Mouse (Mus musculus): ENCODE data around the gene Etv6. TPM values are rescaled to one million over a fixed set of nuclear protein-coding genes. Genes with fewer than 3 reads are reported as not detected.

The Etv6 gene
- polyA plus RNA-seq, 1 experiment from 2014 or later = 24.8 TPM

DNA sequence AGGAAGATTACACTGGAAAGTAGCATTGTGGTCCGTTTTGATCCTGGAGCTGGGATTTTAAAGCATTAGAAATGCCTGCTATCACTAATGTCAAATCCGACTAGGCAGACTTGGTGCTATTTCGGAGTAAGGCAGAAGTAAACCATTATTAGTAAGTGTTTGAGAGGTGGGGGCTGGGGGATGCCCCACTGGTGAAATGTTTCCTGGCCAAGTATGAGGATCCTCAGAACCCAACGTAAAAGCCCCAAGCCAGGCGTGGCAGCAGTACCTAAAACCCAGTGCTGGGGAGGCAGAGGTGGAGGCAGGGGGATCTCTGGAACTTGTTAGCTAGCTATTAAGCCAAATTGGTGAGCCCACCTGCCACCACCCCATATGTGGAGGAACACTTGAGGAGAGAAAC lies 83.0 kb downstream of the Etv6 start:
- no peak overlapping the region for H3K4me3 ChIP-seq (ENCODE audit: inconsistent target)
- no peak overlapping the region for H3K27ac ChIP-seq
- no peaks in the 10 kb centered on the region for H3K36me3 ChIP-seq (ENCODE audit: inconsistent target)
- peaks cover 81% of the 10 kb centered on the region for H3K79me2 ChIP-seq (ENCODE audit: inconsistent target)
- 73% methylated on average over 5 of the region's 5 CpGs for WGBS (ENCODE audit: missing documents)

DNA sequence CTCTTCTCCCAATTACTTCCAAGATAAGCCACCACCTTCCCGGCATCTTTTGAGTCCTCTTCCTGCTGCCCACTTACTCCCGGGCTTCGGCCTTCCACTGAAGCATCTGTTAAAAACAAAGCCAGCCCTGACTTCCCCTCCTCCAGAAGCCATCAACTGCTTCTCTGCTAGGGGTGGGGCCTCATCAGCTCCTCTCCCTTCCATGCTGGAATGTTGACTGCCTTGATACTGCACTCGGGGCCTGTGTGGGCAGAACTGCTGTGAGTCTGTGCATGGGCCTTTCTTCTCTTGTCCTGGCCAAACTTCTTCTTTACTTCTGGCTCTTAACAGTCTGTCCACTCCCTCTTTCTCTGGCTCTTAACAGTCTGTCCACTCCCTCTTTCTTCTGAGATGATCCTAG lies 83.6 kb downstream of the Etv6 start:
- WGBS (ENCODE audit: missing documents) = 77% methylated on average over 4 of the region's 4 CpGs
- Histone ChIP-seq H3K4me3 (ENCODE audit: inconsistent target) (no peak overlapping the region), H3K27ac (0 out of 2 replicates have a peak overlapping the region, but pooled peaks have one; percentile 0), H3K79me2 (ENCODE audit: inconsistent target) (peaks cover 81% of the 10 kb centered on the region), H3K36me3 (ENCODE audit: inconsistent target) (no peaks in the 10 kb centered on the region)

DNA sequence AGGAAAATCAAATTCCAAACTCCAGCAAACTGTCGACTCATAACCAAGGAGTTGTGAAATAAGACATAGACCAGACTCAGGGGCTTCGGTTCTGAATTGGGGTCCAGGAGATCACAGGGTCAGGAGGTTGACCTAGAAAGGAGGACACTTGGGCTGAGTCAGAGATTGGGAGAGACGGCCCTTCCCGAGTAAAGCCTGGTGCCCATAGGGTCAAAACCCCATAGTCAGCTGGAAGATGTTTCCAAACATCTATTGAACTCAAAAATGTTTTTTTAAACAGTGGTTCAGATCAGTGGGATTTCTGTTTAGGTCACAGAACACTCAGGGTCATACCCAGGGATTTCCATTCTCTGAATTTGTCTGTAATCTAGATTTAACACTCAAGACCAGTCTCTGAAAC lies 84.7 kb downstream of the Etv6 start:
- H3K27ac ChIP-seq = peak overlapping the region; percentile 59
- 24% methylated on average over 4 of the region's 4 CpGs for WGBS (ENCODE audit: missing documents)
- H3K36me3 ChIP-seq (ENCODE audit: inconsistent target) = no peaks in the 10 kb centered on the region
- H3K79me2 ChIP-seq (ENCODE audit: inconsistent target) = peaks cover 85% of the 10 kb centered on the region
- H3K4me3 ChIP-seq (ENCODE audit: inconsistent target) = no peak overlapping the region

DNA sequence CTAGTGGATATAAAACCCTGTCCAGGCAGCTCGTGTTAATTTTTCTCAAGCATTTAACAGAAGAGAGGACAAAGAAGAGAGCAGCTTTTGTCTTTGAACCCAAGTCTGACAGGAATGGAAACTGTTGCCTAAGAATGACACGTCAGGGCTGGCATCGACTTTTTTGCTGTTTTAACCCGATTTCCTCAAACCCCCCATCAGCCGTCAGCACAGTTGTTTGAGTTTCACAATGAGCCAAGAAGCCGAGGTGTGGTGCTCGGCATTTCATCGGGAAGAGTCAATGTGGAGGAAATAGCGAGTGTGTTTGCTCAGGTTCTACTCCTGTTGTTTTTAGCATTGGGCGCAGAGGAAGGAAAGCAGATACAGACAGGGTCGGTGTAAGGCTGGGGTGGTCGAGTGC lies 85.2 kb downstream of the Etv6 start:
- 12% methylated on average over 12 of the region's 12 CpGs for WGBS (ENCODE audit: missing documents)
- peak overlapping the region; percentile 59 for H3K27ac ChIP-seq
- peaks cover 90% of the 10 kb centered on the region for H3K79me2 ChIP-seq (ENCODE audit: inconsistent target)
- H3K4me3 ChIP-seq (ENCODE audit: inconsistent target) = no peak overlapping the region
- H3K36me3 ChIP-seq (ENCODE audit: inconsistent target) = no peaks in the 10 kb centered on the region

DNA sequence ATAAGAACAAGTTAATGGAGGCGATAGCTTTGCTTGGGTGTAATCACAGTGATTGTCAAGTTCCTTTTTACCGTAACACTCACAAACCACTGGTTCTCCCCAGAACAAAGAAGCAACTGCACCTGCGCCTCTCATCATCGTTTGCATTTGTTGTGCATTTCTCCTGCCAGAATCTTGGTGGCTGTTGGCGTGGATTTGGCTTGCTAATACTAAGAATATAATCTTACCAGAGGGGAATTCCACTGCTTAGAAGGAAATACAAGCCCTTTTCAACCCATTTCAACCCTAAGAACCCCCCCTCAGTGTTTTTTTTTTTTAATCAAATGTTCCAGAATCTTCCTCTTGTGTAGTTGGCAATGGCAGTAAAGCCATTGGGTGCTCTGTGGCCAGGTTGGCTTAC lies 87.4 kb downstream of the Etv6 start:
- no peaks in the 10 kb centered on the region for H3K36me3 ChIP-seq (ENCODE audit: inconsistent target)
- H3K27ac ChIP-seq = no peak overlapping the region
- 64% methylated on average over 4 of the region's 5 CpGs for WGBS (ENCODE audit: missing documents)
- peaks cover 94% of the 10 kb centered on the region for H3K79me2 ChIP-seq (ENCODE audit: inconsistent target)
- no peak overlapping the region for H3K4me3 ChIP-seq (ENCODE audit: inconsistent target)

DNA sequence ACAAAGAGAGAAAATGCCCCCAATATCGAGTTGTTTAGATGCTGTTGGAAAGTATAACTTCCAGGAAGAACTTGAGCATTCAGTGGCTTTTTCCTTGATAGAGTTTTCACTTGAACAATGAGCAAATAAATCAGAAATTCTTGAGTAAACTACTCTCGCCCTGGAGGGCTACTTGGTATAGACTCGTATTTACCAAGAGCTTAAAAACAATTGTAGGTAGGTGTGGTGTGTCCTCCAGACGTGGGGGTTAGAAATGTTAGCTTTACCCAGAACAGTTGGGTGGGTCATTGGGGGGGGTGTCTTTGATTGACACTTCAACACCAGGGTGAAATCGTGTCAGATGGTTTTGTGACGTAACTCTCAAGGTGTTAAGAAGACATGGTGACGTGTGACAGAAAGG lies 88.0 kb downstream of the Etv6 start:
- WGBS (ENCODE audit: missing documents) = 91% methylated on average over 7 of the region's 7 CpGs
- H3K27ac ChIP-seq = no peak overlapping the region
- H3K4me3 ChIP-seq (ENCODE audit: inconsistent target) = no peak overlapping the region
- H3K79me2 ChIP-seq (ENCODE audit: inconsistent target) = peaks cover 94% of the 10 kb centered on the region
- 0 out of 2 replicates have a peak, but pooled peaks cover 3% of the 10 kb centered on the region for H3K36me3 ChIP-seq (ENCODE audit: inconsistent target)

DNA sequence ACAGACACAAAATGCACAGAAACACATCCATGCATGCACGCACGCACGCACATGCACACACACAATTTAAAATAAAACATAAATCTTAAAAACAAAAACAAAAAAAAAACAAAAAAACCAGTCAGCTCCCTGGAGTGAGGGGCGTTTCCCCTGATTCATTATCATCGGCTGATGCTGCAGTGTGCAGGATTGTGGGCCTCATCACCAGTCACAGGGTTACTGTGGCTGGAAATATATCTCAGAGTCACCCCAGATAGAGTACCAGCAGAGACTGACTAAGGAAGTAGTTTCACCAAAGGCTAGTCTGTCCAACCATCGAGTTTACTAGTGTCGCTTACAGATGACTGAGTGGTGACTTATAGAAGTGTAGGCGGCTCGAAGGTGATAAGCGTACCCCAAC lies 88.8 kb downstream of the Etv6 start:
- Histone ChIP-seq H3K27ac (no peak overlapping the region), H3K79me2 (ENCODE audit: inconsistent target) (peaks cover 94% of the 10 kb centered on the region), H3K4me3 (ENCODE audit: inconsistent target) (no peak overlapping the region), H3K36me3 (ENCODE audit: inconsistent target) (0 out of 2 replicates have a peak, but pooled peaks cover 7% of the 10 kb centered on the region)
- WGBS (ENCODE audit: missing documents) = 93% methylated on average over 10 of the region's 10 CpGs

DNA sequence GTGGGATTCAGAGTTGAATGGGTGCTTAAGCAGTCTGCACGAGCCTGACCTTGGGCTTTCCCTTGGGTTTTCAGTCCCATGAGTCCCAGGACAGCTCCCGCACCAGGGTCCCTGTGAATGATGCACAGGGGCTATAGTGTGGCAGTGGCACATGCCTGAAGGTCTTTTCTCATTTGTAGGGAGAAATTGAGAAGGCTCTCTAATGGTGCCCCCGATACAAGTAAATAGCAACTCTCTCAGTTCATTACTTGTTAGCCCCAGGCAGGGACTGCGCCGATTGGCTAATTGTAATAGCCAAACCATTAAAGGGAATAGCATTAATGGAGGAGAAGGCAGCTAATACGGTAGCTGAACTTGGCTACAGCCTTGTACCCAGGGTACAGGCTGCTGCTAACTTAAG lies 92.5 kb downstream of the Etv6 start:
- 92% methylated on average over 6 of the region's 6 CpGs for WGBS (ENCODE audit: missing documents)
- Histone ChIP-seq H3K79me2 (ENCODE audit: inconsistent target) (peaks cover 100% of the 10 kb centered on the region), H3K36me3 (ENCODE audit: inconsistent target) (0 out of 2 replicates have a peak, but pooled peaks cover 7% of the 10 kb centered on the region), H3K27ac (no peak overlapping the region), H3K4me3 (ENCODE audit: inconsistent target) (no peak overlapping the region)

DNA sequence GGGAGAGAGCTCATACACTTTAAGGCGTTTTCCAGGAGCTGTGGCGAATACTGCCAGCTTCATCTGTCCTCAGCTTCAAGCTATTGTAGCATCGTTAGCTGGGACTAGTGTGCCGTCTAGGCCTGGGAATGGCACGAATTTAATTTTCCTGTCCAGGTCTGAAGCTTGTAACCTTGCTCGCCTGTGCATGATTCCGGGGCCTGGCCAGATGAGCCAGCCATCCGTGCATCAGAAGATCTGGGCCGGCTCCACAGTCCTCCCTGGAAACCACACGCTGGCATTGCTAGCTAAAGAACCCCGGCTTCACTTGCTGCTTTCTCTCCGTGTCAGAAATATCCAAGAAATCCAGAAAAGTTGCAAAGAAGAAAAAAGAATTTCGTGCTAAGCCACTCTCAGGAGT lies 93.1 kb downstream of the Etv6 start:
- WGBS (ENCODE audit: missing documents) = 95% methylated on average over 13 of the region's 13 CpGs
- H3K79me2 ChIP-seq (ENCODE audit: inconsistent target) = peaks cover 99% of the 10 kb centered on the region
- 0 out of 2 replicates have a peak, but pooled peaks cover 7% of the 10 kb centered on the region for H3K36me3 ChIP-seq (ENCODE audit: inconsistent target)

DNA sequence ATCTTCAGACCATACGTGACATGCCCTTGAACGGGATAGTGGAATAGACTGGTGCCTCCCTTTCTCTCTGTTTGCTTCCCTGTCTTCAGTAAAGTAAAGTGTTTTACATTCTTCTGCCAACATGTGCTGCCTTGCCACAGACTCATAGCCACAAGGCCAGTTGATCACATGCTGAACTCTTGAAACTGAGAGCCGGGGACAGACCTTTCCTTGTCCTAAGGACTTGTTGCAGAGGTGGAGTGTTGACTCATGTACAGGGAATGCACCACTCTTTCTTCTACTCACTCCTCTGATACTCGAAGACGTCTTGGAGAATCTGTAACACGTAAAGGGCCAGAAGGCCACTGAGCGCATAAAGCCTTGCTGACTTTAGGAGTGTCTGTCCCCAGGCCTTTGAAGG lies 94.3 kb downstream of the Etv6 start:
- no peak overlapping the region for H3K4me3 ChIP-seq (ENCODE audit: inconsistent target)
- 85% methylated on average over 7 of the region's 7 CpGs for WGBS (ENCODE audit: missing documents)
- H3K36me3 ChIP-seq (ENCODE audit: inconsistent target) = 0 out of 2 replicates have a peak, but pooled peaks cover 7% of the 10 kb centered on the region

More for the DNA sequence above, 93.1 kb downstream of the Etv6 start:
- H3K4me3 ChIP-seq (ENCODE audit: inconsistent target) = no peak overlapping the region
- H3K27ac ChIP-seq = no peak overlapping the region

DNA sequence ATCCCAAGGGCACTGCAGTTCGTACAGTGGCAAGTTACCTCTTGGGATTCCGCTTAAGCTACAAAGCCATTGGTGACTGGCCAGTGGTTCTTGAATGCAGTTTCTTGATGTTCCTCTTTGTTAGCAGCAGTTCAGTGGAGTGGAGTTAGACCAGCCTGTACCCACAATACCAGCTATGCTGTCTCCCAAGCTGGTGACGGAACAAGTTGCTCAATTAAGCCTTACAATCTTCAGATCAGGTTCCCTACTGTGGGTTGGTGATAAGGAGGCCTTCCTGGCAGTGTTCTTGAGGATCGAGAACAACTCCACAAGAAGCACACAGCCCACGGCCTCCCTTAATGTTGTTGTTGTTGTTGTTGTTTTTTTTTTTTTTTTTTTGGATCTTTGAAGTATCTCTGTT lies 95.3 kb downstream of the Etv6 start:
- no peak overlapping the region for H3K4me3 ChIP-seq (ENCODE audit: inconsistent target)
- 25% methylated on average over 4 of the region's 5 CpGs for WGBS (ENCODE audit: missing documents)
- H3K36me3 ChIP-seq (ENCODE audit: inconsistent target) = 0 out of 2 replicates have a peak, but pooled peaks cover 7% of the 10 kb centered on the region
- peak overlapping the region; percentile 24; the same call in 1 of the 2 replicates for H3K27ac ChIP-seq
- peaks cover 96% of the 10 kb centered on the region for H3K79me2 ChIP-seq (ENCODE audit: inconsistent target)

More for the DNA sequence above, 94.3 kb downstream of the Etv6 start:
- H3K27ac ChIP-seq = no peak overlapping the region
- peaks cover 96% of the 10 kb centered on the region for H3K79me2 ChIP-seq (ENCODE audit: inconsistent target)

DNA sequence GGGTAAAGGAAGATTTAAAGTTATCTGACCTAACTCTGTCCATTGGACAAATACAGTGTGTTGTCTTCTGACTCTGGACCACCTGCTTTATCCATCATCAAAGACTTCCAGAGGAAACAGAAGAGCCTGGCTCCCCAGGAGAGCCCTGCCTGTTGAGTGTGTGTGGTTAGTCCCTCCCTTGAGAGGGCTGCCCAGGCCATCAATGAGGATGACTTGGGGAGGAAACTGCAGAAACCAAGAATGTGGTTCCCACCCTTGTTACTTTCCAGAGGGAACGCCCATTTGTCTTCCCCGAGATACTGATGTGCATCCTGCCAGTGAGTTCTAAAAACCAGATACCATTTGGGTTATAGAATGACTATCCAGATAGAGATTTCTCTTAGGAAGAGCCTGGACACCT lies 96.1 kb downstream of the Etv6 start:
- WGBS (ENCODE audit: missing documents) = 87% methylated on average over 2 of the region's 2 CpGs
- Histone ChIP-seq H3K36me3 (ENCODE audit: inconsistent target) (0 out of 2 replicates have a peak, but pooled peaks cover 7% of the 10 kb centered on the region), H3K27ac (no peak overlapping the region), H3K79me2 (ENCODE audit: inconsistent target) (peaks cover 96% of the 10 kb centered on the region), H3K4me3 (ENCODE audit: inconsistent target) (no peak overlapping the region)

DNA sequence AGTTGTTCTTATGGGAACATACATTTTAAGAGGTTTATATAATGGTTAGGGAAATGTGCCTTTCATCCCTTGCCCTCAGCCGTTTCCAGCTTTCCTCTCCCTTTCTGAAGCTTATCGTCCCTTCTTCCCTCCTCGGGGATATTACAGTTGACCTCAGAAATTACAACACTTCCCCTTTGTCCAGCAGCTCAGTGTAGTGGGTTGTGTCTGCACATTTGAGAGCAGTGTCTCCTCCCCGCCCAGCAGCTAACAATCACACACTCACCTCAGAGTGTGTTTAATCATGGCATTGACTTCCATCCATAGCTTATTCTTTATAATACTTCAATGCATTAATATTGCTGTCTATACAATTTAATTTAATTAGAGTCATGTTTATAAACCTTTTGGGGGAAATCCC lies 98.3 kb downstream of the Etv6 start:
- Histone ChIP-seq H3K27ac (peak overlapping the region; percentile 25; the same call in 1 of the 2 replicates), H3K36me3 (ENCODE audit: inconsistent target) (peaks cover 11% of the 10 kb centered on the region; the same call in 1 of the 2 replicates), H3K79me2 (ENCODE audit: inconsistent target) (peaks cover 96% of the 10 kb centered on the region), H3K4me3 (ENCODE audit: inconsistent target) (no peak overlapping the region)
- WGBS (ENCODE audit: missing documents) = 0% methylated on average over 4 of the region's 4 CpGs

DNA sequence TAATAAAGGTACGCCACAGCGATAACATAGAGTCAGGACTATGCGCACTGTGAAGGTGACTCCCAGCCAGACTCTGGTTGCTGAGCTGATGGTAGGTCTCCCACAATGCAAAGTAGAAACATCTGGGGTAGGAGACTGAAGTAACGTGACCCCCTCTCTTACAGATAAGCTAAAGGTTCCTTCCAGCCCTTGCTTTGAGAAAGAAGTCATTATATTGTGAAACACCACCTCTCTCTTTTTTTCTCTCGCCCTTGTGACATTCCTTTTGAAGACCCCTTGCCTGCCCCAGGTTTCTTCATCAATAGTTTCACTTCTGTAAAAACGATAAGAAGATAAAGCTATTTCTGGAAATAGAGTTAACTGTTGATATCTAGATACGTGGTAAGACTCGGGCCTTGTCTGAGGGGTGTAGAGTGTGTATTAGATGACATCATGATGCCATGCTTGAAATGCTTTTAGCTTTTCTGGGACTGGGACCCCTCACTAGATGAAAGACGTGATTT lies 99.4 kb downstream of the Etv6 start:
- Histone ChIP-seq H3K27ac (no peak overlapping the region), H3K79me2 (ENCODE audit: inconsistent target) (peaks cover 94% of the 10 kb centered on the region), H3K36me3 (ENCODE audit: inconsistent target) (peaks cover 11% of the 10 kb centered on the region; the same call in 1 of the 2 replicates), H3K4me3 (ENCODE audit: inconsistent target) (no peak overlapping the region)
- WGBS (ENCODE audit: missing documents) = 52% methylated on average over 6 of the region's 9 CpGs

DNA sequence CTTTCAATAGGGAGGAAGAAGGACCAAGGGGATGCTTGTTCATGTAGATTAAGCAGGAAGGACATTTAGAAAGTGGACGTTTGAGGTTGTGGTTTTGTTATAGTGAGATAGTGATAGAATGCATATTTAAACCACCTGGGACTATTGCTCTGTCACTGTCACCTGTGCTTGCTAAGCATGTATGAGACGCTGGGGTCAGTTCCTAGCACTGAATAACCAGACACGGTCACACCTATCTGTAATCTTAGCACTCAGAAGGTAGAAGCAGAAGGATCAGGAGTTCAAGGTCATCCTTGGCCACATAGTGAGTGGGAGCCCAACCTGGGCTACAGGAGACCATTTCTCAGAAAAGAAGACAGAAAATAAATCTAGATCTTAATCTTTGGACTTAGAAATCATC lies 100.8 kb downstream of the Etv6 start:
- 72% methylated on average over 3 of the region's 3 CpGs for WGBS (ENCODE audit: missing documents)
- Histone ChIP-seq H3K4me3 (ENCODE audit: inconsistent target) (no peak overlapping the region), H3K27ac (no peak overlapping the region), H3K79me2 (ENCODE audit: inconsistent target) (peaks cover 92% of the 10 kb centered on the region), H3K36me3 (ENCODE audit: inconsistent target) (peaks cover 11% of the 10 kb centered on the region; the same call in 1 of the 2 replicates)

DNA sequence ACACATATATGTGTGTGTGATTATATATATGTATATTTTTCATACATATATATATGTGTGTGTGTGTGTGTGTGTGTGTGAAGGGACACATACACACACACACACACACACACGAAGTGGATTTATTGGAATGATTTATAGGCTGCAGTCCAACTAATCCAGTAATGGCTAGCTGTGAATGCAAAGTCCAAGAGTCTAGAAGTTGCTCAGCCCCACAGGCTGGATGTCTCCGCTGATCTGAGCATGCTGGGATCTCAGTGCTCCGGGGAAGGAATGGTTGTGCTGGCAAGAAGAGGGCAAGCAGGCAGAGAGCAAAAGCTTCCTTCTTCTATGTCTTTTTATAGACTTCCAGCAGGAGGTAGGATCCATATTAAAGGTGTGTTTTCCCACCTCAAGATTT lies 103.9 kb downstream of the Etv6 start:
- Histone ChIP-seq H3K27ac (no peak overlapping the region), H3K79me2 (ENCODE audit: inconsistent target) (peaks cover 95% of the 10 kb centered on the region), H3K36me3 (ENCODE audit: inconsistent target) (peaks cover 11% of the 10 kb centered on the region; the same call in 1 of the 2 replicates), H3K4me3 (ENCODE audit: inconsistent target) (no peak overlapping the region)
- 97% methylated on average over 3 of the region's 3 CpGs for WGBS (ENCODE audit: missing documents)
